In genomic region chr15:103147422-103147690, GRCm38 (mm10) we compare ENCODE assay signal across 10 mouse cellular contexts. TPM values are rescaled to one million over a fixed set of nuclear protein-coding genes. Genes with fewer than 3 reads are reported as not detected.
DNase-seq lines count a peak whose midpoint lies in the region; ATAC-seq lines count a peak whose summit lies in the region.
"Had no signal": no experiment of that assay in that cellular context is flagged by ENCODE, and none has a peak within 500 bp of the region (broad histone marks: within the 10 kb centered on the region; RNA-seq: fewer than 3 reads in every experiment).

No protein-coding gene starts in this region.

- whole genome bisulfite sequencing in heart, embryonic 13.5 days, result 25% methylated on average over 3 of the region's 3 CpGs
- WGBS in embryonic facial prominence, embryonic 13.5 days, result 11% methylated on average over 3 of the region's 3 CpGs
- 10% methylated on average over 3 of the region's 3 CpGs for WGBS in hindbrain, embryonic 16.5 days
- WGBS in midbrain, embryonic 16.5 days, result 18% methylated on average over 3 of the region's 3 CpGs
- 25% methylated on average over 3 of the region's 3 CpGs for WGBS in liver, embryonic 11.5 days

- no peaks in the 10 kb centered on the region for H3K9me3 ChIP-seq in heart, embryonic 13.5 days
- no peaks in the 10 kb centered on the region for H3K9me3 ChIP-seq in embryonic facial prominence, embryonic 13.5 days
- H3K9me3 ChIP-seq in hindbrain, embryonic 16.5 days (ENCODE audit: control insufficient read depth, low read length), result no peaks in the 10 kb centered on the region
- H3K9me3 ChIP-seq in midbrain, embryonic 16.5 days (replicated peaks; ENCODE audit: control insufficient read depth, low read length, poor library complexity, severe bottlenecking), result no peaks in the 10 kb centered on the region
- H3K9me3 ChIP-seq in liver, embryonic 11.5 days (ENCODE audit: control insufficient read depth, low read length), result no peaks in the 10 kb centered on the region

- H3K9ac ChIP-seq in heart, embryonic 13.5 days, result no peak overlapping the region
- no peak overlapping the region for H3K9ac ChIP-seq in embryonic facial prominence, embryonic 13.5 days
- peak overlapping the region; percentile 58 for H3K9ac ChIP-seq in hindbrain, embryonic 16.5 days (ENCODE audit: low read depth, low read length)
- peak overlapping the region; percentile 38; the same call in 1 of the 2 replicates for H3K9ac ChIP-seq in midbrain, embryonic 16.5 days (ENCODE audit: low read depth, low read length)
- H3K9ac ChIP-seq in liver, embryonic 11.5 days (ENCODE audit: low read depth, low read length), result no peak overlapping the region

- intact Hi-C loops in heart, postnatal 25 days (cut with DNase I), result no loop called here

- ATAC-seq in heart, embryonic 13.5 days (ENCODE audit: extremely low read depth, insufficient number of reproducible peaks, low FRiP score, low TSS enrichment), result no peak
- no peak for ATAC-seq in embryonic facial prominence, embryonic 13.5 days (ENCODE audit: insufficient number of reproducible peaks, insufficient read depth, low FRiP score, low TSS enrichment, low read depth)
- peak; percentile 18; the same call in 1 of the 2 replicates for ATAC-seq in hindbrain, embryonic 16.5 days
- ATAC-seq in midbrain, embryonic 16.5 days, result peak; percentile 65
- ATAC-seq in liver, embryonic 11.5 days (replicated peaks; ENCODE audit: low FRiP score), result no peak
- ATAC-seq: inflammation-experienced regulatory T-cells, adult 6 months had no signal

- peak overlapping the region; percentile 57 for H3K4me3 ChIP-seq in heart, embryonic 13.5 days
- peak overlapping the region; percentile 45; the same call in 1 of the 2 replicates for H3K4me3 ChIP-seq in embryonic facial prominence, embryonic 13.5 days
- H3K4me3 ChIP-seq in hindbrain, embryonic 16.5 days (ENCODE audit: low read length), result peak overlapping the region; percentile 44; the same call in 1 of the 2 replicates
- H3K4me3 ChIP-seq in midbrain, embryonic 16.5 days (ENCODE audit: low read depth, low read length), result peak overlapping the region; percentile 43
- H3K4me3 ChIP-seq in liver, embryonic 11.5 days (ENCODE audit: low read depth, low read length), result no peak overlapping the region

- peaks cover 4% of the 10 kb centered on the region for H3K4me1 ChIP-seq in heart, embryonic 13.5 days
- peaks cover 23% of the 10 kb centered on the region for H3K4me1 ChIP-seq in embryonic facial prominence, embryonic 13.5 days
- peaks cover 16% of the 10 kb centered on the region for H3K4me1 ChIP-seq in hindbrain, embryonic 16.5 days (ENCODE audit: control insufficient read depth, insufficient read depth, low read depth, low read length)
- H3K4me1 ChIP-seq in midbrain, embryonic 16.5 days (ENCODE audit: control insufficient read depth, insufficient read depth, low read length), result peaks cover 8% of the 10 kb centered on the region
- H3K4me1 ChIP-seq in liver, embryonic 11.5 days (replicated peaks; ENCODE audit: control insufficient read depth, insufficient read depth, low read length), result no peaks in the 10 kb centered on the region

- no peak for DNase-seq in heart, postnatal 25 days (ENCODE audit: low spot score)
- DNase-seq in cerebellum, adult 11 months, result no peak
- no peak for DNase-seq in liver, embryonic 11.5 days (ENCODE audit: low spot score)
- no peak for DNase-seq in spleen, postnatal 36 days (ENCODE audit: low spot score in 2 of 2)
- DNase-seq: liver had no signal

- peaks cover 93% of the 10 kb centered on the region for H3K27me3 ChIP-seq in heart, embryonic 13.5 days (replicated peaks)
- peaks cover 91% of the 10 kb centered on the region for H3K27me3 ChIP-seq in embryonic facial prominence, embryonic 13.5 days
- H3K27me3 ChIP-seq in hindbrain, embryonic 16.5 days (replicated peaks; ENCODE audit: control insufficient read depth, insufficient read depth, low read length), result no peaks in the 10 kb centered on the region
- H3K27me3 ChIP-seq in midbrain, embryonic 16.5 days (ENCODE audit: control insufficient read depth, insufficient read depth, low read depth, low read length), result peaks cover 13% of the 10 kb centered on the region
- peaks cover 75% of the 10 kb centered on the region for H3K27me3 ChIP-seq in liver, embryonic 11.5 days (replicated peaks; ENCODE audit: control insufficient read depth, insufficient read depth, low read length)

- no peaks in the 10 kb centered on the region for H3K36me3 ChIP-seq in heart, embryonic 13.5 days
- no peaks in the 10 kb centered on the region for H3K36me3 ChIP-seq in embryonic facial prominence, embryonic 13.5 days
- H3K36me3 ChIP-seq in hindbrain, embryonic 16.5 days (ENCODE audit: control insufficient read depth, insufficient read depth, low read length), result no peaks in the 10 kb centered on the region
- no peaks in the 10 kb centered on the region for H3K36me3 ChIP-seq in midbrain, embryonic 16.5 days (ENCODE audit: control insufficient read depth, insufficient read depth, low read length)
- H3K36me3 ChIP-seq in liver, embryonic 11.5 days (ENCODE audit: control insufficient read depth, insufficient read depth, low read length), result no peaks in the 10 kb centered on the region

- no peak overlapping the region for H3K27ac ChIP-seq in heart, embryonic 13.5 days (replicated peaks)
- no peak overlapping the region for H3K27ac ChIP-seq in embryonic facial prominence, embryonic 13.5 days
- peak overlapping the region; percentile 82 for H3K27ac ChIP-seq in hindbrain, embryonic 16.5 days (ENCODE audit: low read depth, low read length)
- H3K27ac ChIP-seq in midbrain, embryonic 16.5 days (ENCODE audit: low read length), result peak overlapping the region; percentile 12
- no peak overlapping the region for H3K27ac ChIP-seq in liver, embryonic 11.5 days (ENCODE audit: low read depth, low read length)

- H3K4me2 ChIP-seq in heart, embryonic 13.5 days, result peak overlapping the region; percentile 86
- H3K4me2 ChIP-seq in embryonic facial prominence, embryonic 13.5 days, result peak overlapping the region; percentile 86
- peak overlapping the region; percentile 82 for H3K4me2 ChIP-seq in hindbrain, embryonic 16.5 days (ENCODE audit: low read length)
- H3K4me2 ChIP-seq in midbrain, embryonic 16.5 days (ENCODE audit: low read length), result peak overlapping the region; percentile 53
- H3K4me2 ChIP-seq in liver, embryonic 11.5 days, result no peak overlapping the region

RNA-seq across cellular contexts. Expression of gene Smug1, which starts 19.5 kb away (rescaled TPM):
- polyA plus RNA-seq in heart, embryonic 13.5 days (2015; fragmentation: Nextera tagmentation; extraction: Ambion mirVana), result 15.8 and 16.2 TPM in 2 replicates
- 10 to 100 TPM; 12.2 to 14.1 TPM for total RNA-seq in heart, postnatal 25 days (2021)
- polyA plus RNA-seq in embryonic facial prominence, embryonic 13.5 days (2015; fragmentation: Nextera tagmentation; extraction: Ambion mirVana), result 16.1 and 16.4 TPM in 2 replicates
- polyA plus RNA-seq in hindbrain, embryonic 16.5 days (2015; fragmentation: Nextera tagmentation; extraction: Ambion mirVana), result 25.1 and 29.1 TPM in 2 replicates
- 24.3 and 25.5 TPM in 2 replicates for polyA plus RNA-seq in midbrain, embryonic 16.5 days (2015; fragmentation: Nextera tagmentation; extraction: Ambion mirVana)
- polyA plus RNA-seq in liver, embryonic 11.5 days (2014; fragmentation: Nextera tagmentation; extraction: Ambion mirVana), result 12.8 and 13.3 TPM in 2 replicates

Comparison
In these comparisons a context has a peak if more than half of its experiments do, and no peak if none do; other contexts are left out.
1. ATAC-seq: peak in hindbrain, embryonic 16.5 days (single experiment) and midbrain, embryonic 16.5 days (single experiment); none in heart, embryonic 13.5 days (single experiment), embryonic facial prominence, embryonic 13.5 days (single experiment) and liver, embryonic 11.5 days (single experiment).
2. H3K27ac ChIP-seq: peak in hindbrain, embryonic 16.5 days (single experiment) and midbrain, embryonic 16.5 days (single experiment); none in heart, embryonic 13.5 days (single experiment), embryonic facial prominence, embryonic 13.5 days (single experiment) and liver, embryonic 11.5 days (single experiment).
3. H3K9ac ChIP-seq: peak in hindbrain, embryonic 16.5 days (single experiment) and midbrain, embryonic 16.5 days (single experiment); none in heart, embryonic 13.5 days (single experiment), embryonic facial prominence, embryonic 13.5 days (single experiment) and liver, embryonic 11.5 days (single experiment).